Mouse (Mus musculus): Measurements from ENCODE around the gene Ciapin1.
"Not testable (repeated sequence)": the region's sequence is repeated elsewhere in the genome, so short reads cannot be mapped to it uniquely, and the experiment has no call there.

The Ciapin1 gene

GRCm38 (mm10) chr8:94854761-94855160, 16.6 kb upstream of the Ciapin1 start:
- DNase-seq: not testable (repeated sequence)

- DNase-seq: no peak
These were observed 11.9 kb upstream of the Ciapin1 start for GRCm38 (mm10) chr8:94850049-94850448.

DNA sequence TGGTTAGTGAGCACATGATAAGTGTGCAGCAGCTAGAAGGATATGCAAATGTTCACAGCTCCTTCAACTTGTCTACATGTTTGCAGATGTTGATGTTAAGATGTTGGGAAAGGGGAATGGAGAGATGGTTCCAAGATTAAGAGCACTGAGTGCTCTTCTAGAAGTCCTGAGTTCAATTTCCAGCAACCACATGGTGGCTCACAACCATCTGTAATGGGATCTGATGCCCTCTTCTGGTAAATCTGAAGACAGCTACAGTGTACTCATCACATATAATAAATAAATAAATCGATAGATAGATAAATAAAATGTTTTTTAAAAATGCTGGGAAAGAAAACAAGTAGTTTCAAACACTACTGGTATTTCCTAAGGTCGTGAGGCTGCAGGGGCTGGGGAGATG, 3.0 kb upstream of the Ciapin1 start:
- no peak for DNase-seq

DNA sequence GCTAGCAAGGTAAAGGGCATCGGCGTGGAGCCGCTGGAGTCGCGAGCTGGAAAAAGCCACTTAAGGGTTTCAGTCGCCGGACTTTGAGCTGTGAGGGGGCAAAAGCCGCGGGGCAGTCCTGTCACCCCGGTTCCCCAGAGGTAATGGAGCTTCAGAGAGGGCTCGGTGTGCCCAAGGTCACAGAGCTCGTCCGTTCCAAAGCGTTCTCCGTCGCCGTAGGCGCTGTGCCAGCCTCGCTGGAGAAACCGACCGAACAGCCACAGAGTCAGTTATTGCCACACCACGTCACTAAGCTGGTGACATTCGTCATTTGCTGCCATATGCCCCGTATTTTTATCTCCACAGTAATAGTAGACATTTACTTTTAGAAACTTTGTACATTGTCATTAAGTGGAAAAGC, 442 bp upstream of the Ciapin1 start:
- DNase-seq: peak; percentile 69

DNA sequence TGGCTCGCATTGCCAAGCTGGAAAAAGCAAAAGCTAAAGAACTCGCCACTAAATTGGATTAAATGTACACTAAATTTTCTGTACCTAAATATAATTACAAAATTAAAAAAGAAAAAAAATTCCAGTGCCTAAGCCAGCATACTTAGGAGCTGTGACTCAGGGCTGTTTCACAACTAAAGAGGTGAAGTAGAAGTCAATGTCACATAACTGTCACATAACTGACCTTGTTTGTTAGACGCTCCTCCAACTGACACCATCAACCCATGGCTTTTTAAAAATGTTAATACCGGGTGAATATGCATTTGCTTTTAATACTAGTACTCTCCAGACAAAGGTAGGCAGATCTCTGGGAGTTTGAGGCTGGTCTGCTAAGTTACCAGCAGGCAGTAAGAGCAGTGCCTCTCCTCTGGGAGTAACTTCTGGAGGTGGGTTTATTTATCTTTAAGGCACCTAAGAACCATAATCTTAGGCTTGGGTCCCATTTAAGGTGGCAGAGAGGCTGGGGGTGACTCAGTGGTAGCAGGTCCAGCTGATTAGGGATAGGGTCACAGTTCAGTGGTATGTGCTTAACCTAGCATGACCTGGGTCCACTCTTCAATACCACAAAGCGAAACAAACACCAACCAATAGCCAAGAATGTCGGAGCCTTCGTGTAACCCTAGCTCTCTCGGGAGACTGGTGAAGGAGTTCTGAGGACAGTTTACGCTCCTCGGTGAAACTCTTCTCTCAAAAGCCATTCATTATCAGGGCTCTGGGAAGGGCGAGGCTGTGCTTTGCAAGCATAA, 1.5 kb downstream of the Ciapin1 start:
- DNase-seq: no peak

DNA sequence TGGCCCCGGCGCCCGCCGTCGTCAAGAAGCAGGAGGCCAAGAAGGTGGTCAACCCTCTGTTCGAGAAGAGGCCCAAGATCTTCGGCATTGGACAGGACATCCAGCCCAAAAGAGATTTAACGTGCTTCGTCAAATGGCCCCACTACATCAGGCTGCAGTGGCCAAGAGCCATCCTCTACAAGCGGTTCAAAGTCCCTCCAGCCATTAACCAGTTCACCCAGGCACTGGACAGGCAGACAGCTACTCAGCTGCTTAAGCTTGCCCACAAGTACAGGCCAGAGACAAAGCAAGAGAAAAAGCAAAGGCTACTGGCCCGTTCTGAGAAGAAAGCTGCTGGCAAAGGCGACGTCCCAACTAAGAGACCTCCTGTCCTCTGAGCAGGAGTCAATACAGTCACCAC, 2.4 kb downstream of the Ciapin1 start:
- not testable (repeated sequence) for DNase-seq

GRCm38 (mm10) chr8:94833901-94834405, 4.2 kb downstream of the Ciapin1 start:
- DNase-seq: not testable (repeated sequence)

DNA sequence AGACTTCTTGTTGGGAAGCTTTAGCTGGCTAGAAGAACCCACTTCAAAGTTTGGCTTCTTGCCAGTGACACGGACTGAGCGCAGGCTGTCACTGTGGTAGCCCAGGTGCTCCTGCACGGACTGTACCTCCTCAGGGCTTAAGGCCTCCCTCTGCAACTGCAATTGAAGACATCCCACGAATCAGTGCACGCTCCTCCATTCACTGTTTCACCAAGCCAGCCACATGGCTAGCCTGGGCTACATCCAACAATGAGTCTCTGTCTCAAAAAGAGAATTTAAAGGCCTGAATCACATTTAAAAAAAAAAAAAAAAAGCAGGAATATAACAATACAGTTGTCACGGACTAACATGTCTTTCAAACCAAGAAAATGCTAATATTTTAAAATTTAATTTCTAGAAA, 9.9 kb downstream of the Ciapin1 start:
- no peak for DNase-seq

DNA sequence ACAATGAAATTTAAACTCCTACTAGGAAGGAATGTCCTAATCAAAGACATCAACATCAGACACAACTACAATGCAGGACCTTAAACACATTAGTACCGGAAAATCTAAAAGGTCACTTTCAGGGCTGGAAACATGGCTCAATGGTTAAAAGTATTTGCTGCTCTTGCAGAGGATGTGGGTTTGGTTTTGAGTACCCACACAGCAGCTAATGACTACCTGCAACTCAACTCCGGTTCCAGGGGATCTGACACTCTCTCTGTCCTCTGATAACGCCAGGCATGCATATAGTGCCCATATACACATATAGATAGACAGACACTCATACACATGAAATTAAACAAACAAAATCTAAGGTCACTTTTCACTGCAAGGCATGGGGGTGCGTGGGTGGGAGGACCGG, 11.9 kb downstream of the Ciapin1 start:
- no peak for DNase-seq

- no peak for DNase-seq
These were observed 13.0 kb downstream of the Ciapin1 start for GRCm38 (mm10) chr8:94825170-94825569.

GRCm38 (mm10) chr8:94822637-94823560, 15.3 kb downstream of the Ciapin1 start:
- DNase-seq: peak; percentile 69

- no peak for DNase-seq
These were observed 16.8 kb downstream of the Ciapin1 start for GRCm38 (mm10) chr8:94821381-94821780.

DNA sequence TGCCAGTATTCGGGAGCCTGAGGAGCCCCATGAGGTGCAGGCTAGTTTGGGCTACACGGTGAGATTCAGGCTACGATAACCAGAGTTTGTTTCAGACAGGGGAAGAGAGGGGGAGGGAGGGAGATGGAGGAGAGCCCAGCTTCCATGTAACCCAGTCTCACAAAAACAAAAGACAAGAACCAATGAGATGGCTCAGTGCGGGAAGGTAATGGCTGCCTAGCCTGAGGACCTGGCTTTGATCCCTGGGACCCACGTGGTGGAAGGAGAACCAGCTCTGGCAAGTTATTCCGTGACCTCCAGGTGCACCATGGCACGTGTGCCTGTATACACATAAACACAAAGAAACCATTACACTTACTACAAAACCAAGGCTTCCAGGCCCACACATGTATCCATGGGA, 17.6 kb downstream of the Ciapin1 start:
- DNase-seq: no peak

DNA sequence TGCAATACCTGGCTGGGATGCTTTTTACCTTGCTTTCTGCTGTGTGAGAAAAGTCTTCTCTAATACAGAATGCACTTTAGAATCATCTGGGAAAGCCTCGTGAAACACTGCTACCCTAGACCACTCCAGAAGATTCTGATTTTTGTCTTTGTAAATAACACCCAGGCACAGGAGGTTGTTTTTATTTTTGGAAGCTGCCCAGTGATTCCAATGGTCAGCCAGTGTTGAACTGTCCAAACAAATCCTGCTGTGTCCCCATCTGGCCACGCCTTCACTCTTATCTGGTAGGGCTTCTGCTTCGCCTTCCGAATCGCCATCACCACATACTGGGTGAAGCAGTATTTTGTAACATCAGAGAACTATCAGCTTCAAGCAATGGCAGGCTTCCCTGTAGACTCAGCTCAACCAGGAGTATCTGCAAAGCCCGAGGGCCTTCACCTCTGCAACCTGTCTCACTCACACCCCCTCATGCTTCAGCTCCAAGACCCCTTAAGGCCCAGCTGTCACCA, 18.4 kb downstream of the Ciapin1 start:
- DNase-seq: no peak

- no peak for DNase-seq
These were observed 20.2 kb downstream of the Ciapin1 start for GRCm38 (mm10) chr8:94817933-94818332.

- no peak for DNase-seq
These were observed 23.6 kb downstream of the Ciapin1 start for GRCm38 (mm10) chr8:94814556-94814955.

- DNase-seq: peak; percentile 89
These were observed 25.5 kb downstream of the Ciapin1 start for GRCm38 (mm10) chr8:94812645-94813098.

DNA sequence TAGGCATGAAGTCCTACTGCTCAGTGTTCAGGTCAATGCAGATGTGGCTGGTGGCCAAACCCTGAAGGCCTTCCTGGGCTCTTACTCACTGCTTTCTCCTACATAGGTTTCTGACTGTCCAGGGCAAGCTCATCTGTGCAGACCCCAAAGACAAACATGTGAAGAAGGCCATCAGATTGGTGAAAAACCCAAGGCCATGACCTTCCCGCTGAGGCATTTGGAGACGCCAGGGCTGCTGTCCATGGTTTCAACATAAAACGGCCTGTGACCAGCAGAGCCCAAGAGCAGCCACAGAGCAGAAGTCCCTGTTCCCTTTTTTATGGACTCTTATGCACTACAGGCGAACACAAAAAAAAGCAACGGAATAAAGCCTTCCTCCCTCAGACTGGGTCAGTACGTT, 26.5 kb downstream of the Ciapin1 start:
- DNase-seq: no peak

- DNase-seq: no peak
These were observed 27.3 kb downstream of the Ciapin1 start for GRCm38 (mm10) chr8:94810855-94811254.

DNA sequence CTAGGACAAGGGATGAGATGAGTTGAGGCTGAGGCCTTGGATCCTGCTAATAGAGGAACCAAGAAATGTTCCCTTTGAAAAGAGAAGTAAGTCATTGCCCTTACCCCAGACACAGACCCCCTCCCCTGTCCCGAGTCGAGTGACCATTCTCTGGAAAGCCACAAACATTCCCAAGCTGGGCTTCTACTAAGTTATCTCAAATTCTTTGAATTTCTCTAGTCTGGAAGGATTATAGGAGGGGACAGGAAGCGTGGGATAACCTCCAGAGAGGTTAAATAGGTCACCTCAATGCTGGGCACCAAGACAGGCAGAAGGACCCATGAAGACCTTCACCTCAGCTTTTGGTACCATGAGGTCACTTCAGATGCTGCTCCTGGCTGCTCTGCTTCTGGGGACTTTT, 28.0 kb downstream of the Ciapin1 start, which contains the start of gene Ccl17:
TSS of gene Ccl17 (plus strand) at position 301 of the 400 bp plus-strand sequence.
- DNase-seq: no peak

DNA sequence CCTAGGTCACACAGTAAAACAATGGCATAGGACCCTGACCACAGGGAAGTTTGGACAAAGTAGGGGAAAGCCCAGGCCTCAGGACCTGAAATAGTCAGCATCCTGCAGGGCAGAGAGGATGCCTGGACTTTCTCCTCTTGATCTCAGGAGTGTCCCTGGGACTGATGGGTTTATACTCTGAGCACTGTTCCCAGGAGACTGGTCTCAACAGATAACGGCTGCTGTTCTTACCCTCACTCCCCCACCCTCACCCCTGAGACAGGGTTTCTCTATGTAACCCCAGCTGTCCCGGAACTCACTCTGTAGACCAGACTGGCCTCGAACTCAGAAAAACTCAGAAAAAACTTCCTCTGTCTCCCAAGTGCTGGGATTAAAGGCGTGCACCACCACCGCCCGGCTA, 29.8 kb downstream of the Ciapin1 start:
- DNase-seq: no peak

DNA sequence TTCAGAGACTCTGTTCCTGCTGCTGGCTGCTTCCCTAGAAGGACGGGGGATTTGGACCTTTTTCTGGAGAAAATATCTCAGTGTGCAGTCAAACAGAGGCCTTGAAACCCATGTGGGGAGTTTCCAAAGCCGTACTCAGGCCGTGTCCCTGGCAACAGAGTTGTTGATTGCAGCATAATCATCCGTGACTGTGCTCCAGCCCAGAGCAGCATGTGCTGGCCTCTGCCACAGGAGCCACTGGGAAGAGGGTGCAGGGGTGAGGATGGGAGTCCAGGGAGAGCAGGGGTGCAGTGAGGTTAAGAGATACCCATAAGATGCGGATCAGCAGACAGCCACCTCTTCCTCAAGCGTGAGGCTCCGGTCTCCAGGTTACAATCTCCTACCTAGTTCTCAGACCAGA, 30.7 kb downstream of the Ciapin1 start:
- no peak for DNase-seq

GRCm38 (mm10) chr8:94805811-94806210, 32.3 kb downstream of the Ciapin1 start:
- no peak for DNase-seq
